Mouse (Mus musculus) intestine, embryonic 16.5 days (tissue): ENCODE results near the gene Abo. TPM values are rescaled to one million over a fixed set of nuclear protein-coding genes. Genes with fewer than 3 reads are reported as not detected.

Source experiments
- polyA plus RNA-seq: library from polyadenylated mRNA; unstranded; fragments of >200 nt; fragmentation: Nextera tagmentation; extraction: Ambion mirVana; gene quantifications from 2 replicates; pipeline ENCODE4 v1.2.1, GENCODE M21; 2015

The Abo gene
- polyA plus RNA-seq, 1 experiment from 2014 or later, result 0.21 TPM

Other genes starting within 250 kb of the Abo start
- gene Fam69b, start 236.5 kb downstream of the Abo start, polyA plus RNA-seq, result 24.8 and 27.0 TPM in 2 replicates
- gene Lcn4, start 193.7 kb downstream of the Abo start, polyA plus RNA-seq, result not detected in 2 replicates
- 21.0 and 23.3 TPM in 2 replicates for gene Surf6, start 37.9 kb upstream of the Abo start, polyA plus RNA-seq
- 36.1 and 39.4 TPM in 2 replicates for gene Med22, start 45.7 kb upstream of the Abo start, polyA plus RNA-seq
- 575 and 620 TPM in 2 replicates for gene Rpl7a, start 45.8 kb upstream of the Abo start, polyA plus RNA-seq
- 41.9 and 45.9 TPM in 2 replicates for gene Surf2, start 51.4 kb upstream of the Abo start, polyA plus RNA-seq
- gene Surf1, start 51.6 kb upstream of the Abo start, polyA plus RNA-seq, result 76.1 and 83.5 TPM in 2 replicates
- gene Surf4, start 68.9 kb upstream of the Abo start, polyA plus RNA-seq, result 269 and 299 TPM in 2 replicates
- 0.06 TPM in 1 of 2 replicates, not detected in the other for gene Stkld1, start 69.1 kb upstream of the Abo start, polyA plus RNA-seq
- gene Rexo4, start 99.4 kb upstream of the Abo start, polyA plus RNA-seq, result 46.8 and 47.7 TPM in 2 replicates
- 0.33 and 0.34 TPM in 2 replicates for gene Adamts13, start 108.4 kb upstream of the Abo start, polyA plus RNA-seq
- 52.9 and 54.3 TPM in 2 replicates for gene Cacfd1, start 144.9 kb upstream of the Abo start, polyA plus RNA-seq
- gene Slc2a6, start 163.0 kb upstream of the Abo start, polyA plus RNA-seq, result 0.84 and 1.0 TPM in 2 replicates
- 0.12 and 0.22 TPM in 2 replicates for gene Mymk, start 207.2 kb upstream of the Abo start, polyA plus RNA-seq
- gene Adamtsl2, start 214.4 kb upstream of the Abo start, polyA plus RNA-seq, result 1.7 and 2.1 TPM in 2 replicates